Mouse (Mus musculus) forebrain, postnatal 0 days (tissue): Measurements from ENCODE around the gene Mtfp1. TPM values are rescaled to one million over a fixed set of nuclear protein-coding genes. Genes with fewer than 3 reads are reported as not detected.

Experiments
- ATAC-seq: fragments of 200-750 bp; cut with Nextera tagmentation; 2 replicates; pipeline ENCODE4 v1.8.0; 2017; ENCODE audit warnings: mild to moderate bottlenecking, moderate library complexity
- DNase-seq: peaks from one replicate; pipeline ENCODE4 v3.0.0-alpha.2; 2015
- H3K27ac ChIP-seq: fragments of 300-500 bp; sonication (generic); 2 replicates; pipeline ENCODE4 v1.5.1; 2014; ENCODE audit warnings: low read depth, mild to moderate bottlenecking, antibody characterized with exemption, low read length, moderate library complexity, mixed read lengths
- H3K27me3 ChIP-seq: fragments of 300-500 bp; sonication (generic); 2 replicates; pipeline ENCODE4 v1.6.1; 2014; ENCODE audit warnings: mild to moderate bottlenecking, low read length, mixed read lengths; ENCODE audit not compliant: insufficient read depth
- H3K36me3 ChIP-seq: fragments of 300-500 bp; sonication (generic); 2 replicates; pipeline ENCODE4 v1.6.1; 2014; ENCODE audit warnings: mild to moderate bottlenecking, moderate library complexity; ENCODE audit not compliant: insufficient read depth
- H3K4me1 ChIP-seq: fragments of 300-500 bp; sonication (generic); 2 replicates; pipeline ENCODE4 v1.6.1; 2014; ENCODE audit warnings: antibody characterized with exemption; ENCODE audit not compliant: insufficient read depth
- H3K4me2 ChIP-seq: fragments of 300-500 bp; sonication (generic); 2 replicates; pipeline ENCODE4 v1.6.1; 2014; ENCODE audit warnings: low read depth, mild to moderate bottlenecking, moderate library complexity
- H3K4me3 ChIP-seq: fragments of 300-500 bp; sonication (generic); 2 replicates; pipeline ENCODE4 v1.5.1; 2014; ENCODE audit warnings: low read depth, low read length, mixed read lengths
- H3K9ac ChIP-seq: fragments of 300-500 bp; sonication (generic); 2 replicates; pipeline ENCODE4 v1.6.1; 2014; ENCODE audit warnings: mild to moderate bottlenecking
- H3K9me3 ChIP-seq: fragments of 300-500 bp; sonication (generic); 2 replicates; pipeline ENCODE4 v1.6.1; 2016; ENCODE audit warnings: low read length
- CTCF ChIP-seq: sonication (generic); IDR thresholded peaks from 2 replicates; pipeline ENCODE4 v1.5.1; 2016; ENCODE audit warnings: antibody characterized with exemption, control low read depth, low read depth
- WGBS: fragments of 180-500 bp; shearing (Covaris S2); extraction: QIAGEN DNeasy Blood & Tissue Kit; methylation state at CpG from one replicate; pipeline ENCODE4 v1.1.7; 2014; 5-methylcytosine and 5-hydroxymethylcytosine counted together
- polyA plus RNA-seq: library from polyadenylated mRNA; unstranded; fragments of >200 nt; fragmentation: Nextera tagmentation; extraction: Ambion mirVana; gene quantifications from 2 replicates; pipeline ENCODE4 v1.2.1, GENCODE M21; 2015
- total RNA-seq: library from RNA; depleted of rRNA; stranded (reverse); fragments of >200 nt; gene quantifications from 2 replicates; pipeline ENCODE4 v1.2.3, GENCODE M21; 2014

The Mtfp1 gene
- total and polyA plus RNA-seq, 2 experiments from 2014 or later, result 10.1 to 14.2 TPM

DNA sequence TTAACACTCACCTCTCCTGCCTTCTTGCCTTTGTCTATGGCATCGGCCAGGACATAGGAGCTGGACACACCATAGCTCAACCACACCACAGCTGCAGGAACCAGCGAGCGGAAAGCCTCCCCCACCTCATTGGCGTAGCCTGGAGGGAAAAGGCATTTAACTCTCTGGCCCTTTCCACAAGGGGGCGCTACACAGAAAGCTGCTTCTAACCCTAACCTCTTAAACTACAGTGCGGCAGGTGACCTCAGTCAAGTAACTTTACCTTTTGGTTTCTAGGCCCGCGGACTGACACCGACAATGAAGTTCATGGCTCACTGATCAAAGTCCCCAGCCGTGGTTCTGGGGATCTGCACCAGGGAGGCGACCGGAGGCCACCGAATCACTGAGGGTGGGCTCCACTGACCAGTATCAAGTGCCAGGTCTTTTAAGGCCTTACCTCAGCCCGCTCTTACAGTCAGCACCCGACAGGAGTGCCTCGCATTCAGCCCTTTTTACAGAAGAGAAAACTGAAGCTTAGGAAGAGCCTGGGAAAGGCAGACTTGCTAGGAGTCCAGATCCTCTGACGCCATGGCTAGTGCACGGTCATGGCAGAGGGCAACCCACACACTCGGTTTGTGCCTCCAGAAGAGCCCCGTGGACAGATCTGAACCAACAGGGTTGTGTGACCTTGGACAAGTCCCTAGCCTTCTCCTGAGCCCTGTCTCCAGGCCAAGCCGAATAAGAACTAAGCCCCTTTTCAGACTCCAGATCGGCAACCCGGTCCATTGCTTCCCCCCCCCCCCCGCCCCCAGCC is 671 bp downstream of the Mtfp1 start:
- ATAC-seq (no peak), DNase-seq (peak; percentile 48)
- peak overlapping the region; percentile 50 for H3K4me3 ChIP-seq
- H3K36me3 ChIP-seq, result peaks cover 4% of the 10 kb centered on the region; the same call in 1 of the 2 replicates
- H3K27ac ChIP-seq, result peak overlapping the region; percentile 47; the same call in 1 of the 2 replicates
- H3K27me3 ChIP-seq, result no peaks in the 10 kb centered on the region
- peak overlapping the region; percentile 48 for H3K9ac ChIP-seq
- WGBS, result 8% methylated on average over 21 of the region's 24 CpGs
- peaks cover 14% of the 10 kb centered on the region for H3K4me1 ChIP-seq
- H3K4me2 ChIP-seq, result peak overlapping the region; percentile 66
- peak; percentile 72 for TF ChIP-seq CTCF
- no peaks in the 10 kb centered on the region for H3K9me3 ChIP-seq

- H3K36me3 ChIP-seq, result peaks cover 4% of the 10 kb centered on the region; the same call in 1 of the 2 replicates
- no peak for DNase-seq
- ATAC-seq, result no peak
- peak overlapping the region; percentile 66; the same call in 1 of the 2 replicates for H3K4me2 ChIP-seq
- no peak overlapping the region for H3K9ac ChIP-seq
- peaks cover 14% of the 10 kb centered on the region for H3K4me1 ChIP-seq
- TF ChIP-seq CTCF, result no peak
- no peaks in the 10 kb centered on the region for H3K27me3 ChIP-seq
- no peak overlapping the region for H3K27ac ChIP-seq
- H3K4me3 ChIP-seq, result no peak overlapping the region
- H3K9me3 ChIP-seq, result no peaks in the 10 kb centered on the region
- 85% methylated on average over 18 of the region's 18 CpGs for WGBS
Measured at GRCm38 (mm10) chr11:4093459-4094377, 1.5 kb downstream of the Mtfp1 start.

DNA sequence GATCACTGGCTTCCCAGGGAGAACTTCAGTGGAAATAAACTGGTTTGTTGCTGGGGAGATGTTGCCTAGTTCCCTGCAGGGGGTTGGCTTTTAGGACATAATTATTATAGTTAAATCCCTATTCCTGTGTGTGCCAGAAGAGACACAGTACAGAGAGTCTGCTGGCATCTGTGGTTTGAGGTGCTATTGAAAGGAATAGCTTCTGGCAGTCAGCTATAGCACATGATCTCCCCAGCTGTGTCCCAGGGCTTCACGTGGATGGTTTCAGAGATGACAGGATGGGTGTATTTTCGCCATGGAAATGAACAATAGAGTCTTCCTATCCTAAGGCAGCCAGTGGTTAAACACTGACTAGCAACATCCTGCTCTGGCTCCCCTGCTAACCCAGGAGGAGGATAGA is 8.0 kb downstream of the Mtfp1 start:
- no peaks in the 10 kb centered on the region for H3K9me3 ChIP-seq
- DNase-seq (peak; percentile 22), ATAC-seq (peak; percentile 81)
- 49% methylated on average over 2 of the region's 2 CpGs for WGBS
- H3K9ac ChIP-seq, result no peak overlapping the region
- no peak for TF ChIP-seq CTCF
- no peak overlapping the region for H3K4me3 ChIP-seq
- H3K4me2 ChIP-seq, result no peak overlapping the region
- no peak overlapping the region for H3K27ac ChIP-seq
- peaks cover 4% of the 10 kb centered on the region; the same call in 1 of the 2 replicates for H3K36me3 ChIP-seq
- H3K4me1 ChIP-seq, result no peaks in the 10 kb centered on the region
- H3K27me3 ChIP-seq, result no peaks in the 10 kb centered on the region

DNA sequence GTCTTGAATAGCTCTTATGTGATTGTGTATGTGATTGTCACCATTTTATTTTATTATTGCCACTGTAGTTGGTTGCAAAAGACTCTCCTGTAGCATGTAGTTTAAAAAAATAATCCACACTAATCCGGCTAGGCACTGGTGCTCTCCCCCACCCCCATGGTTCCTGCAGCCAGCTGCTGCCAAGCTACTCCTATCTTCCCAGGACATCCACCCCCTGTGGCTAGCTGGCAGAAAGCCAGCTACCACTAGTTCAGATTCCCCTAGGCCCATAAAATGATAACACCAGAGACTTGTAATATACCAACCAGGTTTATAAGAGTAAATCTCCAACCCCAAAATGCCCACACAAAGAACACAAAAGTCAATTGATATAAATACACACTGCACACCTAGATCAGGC is 9.0 kb downstream of the Mtfp1 start:
- WGBS, result 43% methylated on average over 1 of the region's 1 CpGs
- ATAC-seq (no peak), DNase-seq (no peak)
- Histone ChIP-seq H3K9ac (no peak overlapping the region), H3K9me3 (no peaks in the 10 kb centered on the region), H3K27ac (no peak overlapping the region), H3K36me3 (peaks cover 1% of the 10 kb centered on the region; the same call in 1 of the 2 replicates), H3K27me3 (no peaks in the 10 kb centered on the region), H3K4me3 (no peak overlapping the region), H3K4me2 (no peak overlapping the region), H3K4me1 (no peaks in the 10 kb centered on the region)
- no peak for TF ChIP-seq CTCF

GRCm38 (mm10) chr11:4083316-4084078 is 11.7 kb downstream of the Mtfp1 start:
- WGBS, result 30% methylated on average over 5 of the region's 5 CpGs
- Histone ChIP-seq H3K4me2 (no peak overlapping the region), H3K4me3 (no peak overlapping the region), H3K9me3 (no peaks in the 10 kb centered on the region), H3K27ac (no peak overlapping the region), H3K4me1 (no peaks in the 10 kb centered on the region), H3K36me3 (no peaks in the 10 kb centered on the region), H3K9ac (no peak overlapping the region), H3K27me3 (no peaks in the 10 kb centered on the region)
- DNase-seq (peak; percentile 85), ATAC-seq (peak; percentile 36; the same call in 1 of the 2 replicates)
- peak; percentile 93 for TF ChIP-seq CTCF

GRCm38 (mm10) chr11:4080219-4080618 is 15.0 kb downstream of the Mtfp1 start:
- ATAC-seq (peak; percentile 54; the same call in 1 of the 2 replicates), DNase-seq (peak; percentile 71)
- Histone ChIP-seq H3K4me2 (no peak overlapping the region), H3K9me3 (no peaks in the 10 kb centered on the region), H3K4me1 (no peaks in the 10 kb centered on the region), H3K27me3 (no peaks in the 10 kb centered on the region), H3K4me3 (no peak overlapping the region), H3K27ac (no peak overlapping the region), H3K36me3 (no peaks in the 10 kb centered on the region), H3K9ac (no peak overlapping the region)
- peak; percentile 94 for TF ChIP-seq CTCF
- WGBS, result 10% methylated on average over 4 of the region's 4 CpGs
